Mouse (Mus musculus): ENCODE data around the gene Trub1. TPM values are rescaled to one million over a fixed set of nuclear protein-coding genes. Genes with fewer than 3 reads are reported as not detected.

Trub1 gene
- polyA plus RNA-seq, 1 experiment from 2014 or later = 4.3 TPM

DNA sequence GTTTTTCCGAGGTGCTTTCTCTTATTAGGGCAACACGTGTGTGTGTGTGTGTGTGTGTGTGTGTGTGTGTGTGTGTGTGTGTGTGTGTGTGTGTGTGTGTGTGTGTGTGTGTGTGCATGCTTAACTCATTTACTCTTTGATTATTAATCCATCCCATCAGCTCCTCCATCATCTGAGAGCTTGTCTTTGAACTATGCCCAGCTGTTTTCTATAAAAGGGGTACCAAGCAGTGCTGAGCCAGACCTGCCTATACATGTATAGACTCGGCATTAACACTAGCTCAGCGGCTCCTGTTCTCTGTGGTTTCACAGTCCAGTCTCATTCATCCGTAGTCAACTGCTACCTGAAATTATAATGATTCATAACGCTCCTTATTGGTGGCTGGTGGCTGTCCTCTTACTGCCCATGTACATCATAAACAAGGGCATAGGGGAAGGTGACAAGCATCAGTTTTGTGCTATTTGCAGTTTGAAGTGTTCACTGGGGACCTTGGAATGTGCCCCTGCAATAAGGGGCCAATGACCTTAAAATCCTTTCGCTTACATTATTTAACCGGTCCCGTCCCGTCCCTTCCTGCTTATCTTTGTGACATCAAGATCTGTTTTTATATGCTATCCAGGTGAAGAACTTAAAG lies 45.5 kb downstream of the Trub1 start:
- Histone ChIP-seq H3K36me3 (ENCODE audit: inconsistent target) (no peaks in the 10 kb centered on the region), H3K27ac (no peak overlapping the region), H3K4me3 (ENCODE audit: inconsistent target) (no peak overlapping the region), H3K79me2 (ENCODE audit: inconsistent target) (no peaks in the 10 kb centered on the region)
- WGBS (ENCODE audit: missing documents) = 82% methylated on average over 9 of the region's 10 CpGs

DNA sequence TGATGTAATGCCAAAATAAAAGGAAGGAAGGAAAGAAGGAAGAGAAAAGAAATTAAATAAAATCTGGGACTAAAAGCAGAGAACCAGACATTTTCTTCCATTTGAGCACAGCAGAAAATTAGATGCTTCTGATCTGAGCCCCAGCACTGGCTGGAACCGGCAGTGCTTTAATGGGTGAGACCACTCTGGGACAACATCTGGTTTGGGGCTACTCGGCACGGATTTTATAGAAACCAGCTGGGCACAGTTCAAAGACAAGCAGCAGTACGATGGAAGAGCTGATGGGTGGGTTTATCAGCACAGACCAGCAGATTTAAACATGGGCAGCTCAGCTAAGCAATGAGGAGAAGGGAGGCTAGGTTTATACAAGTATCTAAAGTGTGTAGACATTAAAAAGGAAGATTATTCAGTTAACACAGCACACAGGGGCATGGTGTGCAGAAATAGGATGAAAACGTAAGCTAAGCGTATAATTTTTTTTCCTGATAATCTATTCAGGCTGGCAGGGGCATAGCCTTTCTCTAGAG lies 46.2 kb downstream of the Trub1 start:
- Histone ChIP-seq H3K27ac (no peak overlapping the region), H3K4me3 (ENCODE audit: inconsistent target) (no peak overlapping the region), H3K36me3 (ENCODE audit: inconsistent target) (no peaks in the 10 kb centered on the region), H3K79me2 (ENCODE audit: inconsistent target) (no peaks in the 10 kb centered on the region)
- WGBS (ENCODE audit: missing documents) = 91% methylated on average over 6 of the region's 6 CpGs

DNA sequence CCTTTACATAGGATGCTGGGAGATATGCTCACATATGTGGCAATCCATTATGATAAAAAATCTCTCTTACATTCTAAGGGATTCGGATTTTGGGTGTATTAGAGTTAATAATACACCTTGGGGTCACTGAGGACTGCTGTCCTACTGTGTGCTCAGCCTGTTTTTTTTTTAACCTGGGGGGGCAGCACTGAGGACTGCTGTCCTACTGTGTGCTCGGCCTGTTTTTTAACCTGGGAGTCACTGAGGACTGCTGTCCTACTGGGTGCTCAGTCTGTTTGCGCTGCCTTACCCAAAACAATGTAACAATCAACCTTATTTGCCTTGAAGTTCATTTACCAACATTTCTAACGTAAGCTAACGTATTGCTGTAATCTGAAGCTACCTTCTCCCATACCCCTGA lies 47.5 kb downstream of the Trub1 start:
- H3K27ac ChIP-seq = no peak overlapping the region
- H3K4me3 ChIP-seq (ENCODE audit: inconsistent target) = no peak overlapping the region
- 98% methylated on average over 5 of the region's 5 CpGs for WGBS (ENCODE audit: missing documents)
- no peaks in the 10 kb centered on the region for H3K79me2 ChIP-seq (ENCODE audit: inconsistent target)
- no peaks in the 10 kb centered on the region for H3K36me3 ChIP-seq (ENCODE audit: inconsistent target)

DNA sequence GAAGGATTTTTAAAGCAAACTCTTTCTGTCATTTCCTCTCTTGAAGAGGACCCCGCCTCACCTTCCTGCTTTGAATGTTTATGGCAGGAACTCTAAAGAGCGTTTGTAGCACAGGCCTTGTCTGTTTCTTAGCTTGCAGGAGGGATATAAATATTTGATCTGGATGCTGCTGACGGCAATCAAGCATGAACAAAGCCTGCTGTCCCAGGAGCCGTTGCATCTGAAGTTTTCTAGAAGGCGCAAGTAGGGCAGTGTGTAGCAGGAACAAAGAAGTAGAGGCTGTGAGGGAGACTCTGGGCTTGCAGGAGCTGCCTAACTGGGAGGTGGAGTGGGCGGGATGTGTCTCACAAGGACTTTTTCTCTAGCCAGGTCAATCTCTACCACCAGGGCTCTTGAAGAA lies 50.4 kb downstream of the Trub1 start:
- 91% methylated on average over 6 of the region's 6 CpGs for WGBS (ENCODE audit: missing documents)
- H3K4me3 ChIP-seq (ENCODE audit: inconsistent target) = no peak overlapping the region
- no peak overlapping the region for H3K27ac ChIP-seq
- H3K79me2 ChIP-seq (ENCODE audit: inconsistent target) = no peaks in the 10 kb centered on the region
- no peaks in the 10 kb centered on the region for H3K36me3 ChIP-seq (ENCODE audit: inconsistent target)

DNA sequence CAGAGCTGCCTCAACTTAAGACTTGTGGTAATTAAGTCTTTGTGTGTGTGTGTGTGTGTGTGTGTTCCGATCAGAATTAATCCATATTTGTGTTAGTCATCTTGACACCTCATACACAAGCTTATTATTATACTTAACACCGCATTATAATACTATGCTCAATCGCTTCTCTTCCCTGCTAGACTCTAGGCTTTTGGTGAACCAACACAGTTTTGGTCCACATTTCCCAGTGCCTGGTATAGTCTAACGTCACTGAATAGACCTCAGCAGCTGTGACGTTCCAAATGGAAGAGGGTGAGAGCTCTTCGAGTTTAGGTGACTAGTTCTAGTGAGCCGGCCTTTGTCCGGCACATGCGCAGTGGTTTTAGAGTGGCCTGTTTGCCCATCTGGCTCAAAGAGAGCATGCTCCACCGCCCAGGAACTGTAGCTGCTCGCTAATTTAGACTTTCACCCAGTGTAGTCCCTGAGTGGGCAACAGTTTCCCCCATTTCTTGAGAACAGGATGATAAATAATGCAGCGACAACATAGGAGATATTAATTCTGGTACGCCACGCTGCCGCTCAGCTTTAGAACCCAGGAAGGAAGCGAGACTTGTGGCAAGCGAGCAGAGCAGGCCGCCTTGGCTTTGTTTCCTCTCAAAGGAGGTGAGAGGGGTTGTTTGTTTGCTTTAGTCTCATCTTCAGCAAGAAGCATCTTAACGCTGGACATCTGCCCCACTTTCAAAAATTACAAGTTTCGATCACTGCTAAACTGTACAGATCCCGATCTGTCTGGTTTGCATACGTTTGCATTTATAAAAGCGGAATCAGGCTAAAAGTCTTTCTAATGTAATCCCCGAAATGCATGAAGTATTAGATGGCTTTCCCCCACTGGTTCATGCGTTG lies 52.6 kb downstream of the Trub1 start:
- Histone ChIP-seq H3K27ac (no peak overlapping the region), H3K79me2 (ENCODE audit: inconsistent target) (no peaks in the 10 kb centered on the region), H3K4me3 (ENCODE audit: inconsistent target) (no peak overlapping the region), H3K36me3 (ENCODE audit: inconsistent target) (no peaks in the 10 kb centered on the region)
- 87% methylated on average over 24 of the region's 25 CpGs for WGBS (ENCODE audit: missing documents)

DNA sequence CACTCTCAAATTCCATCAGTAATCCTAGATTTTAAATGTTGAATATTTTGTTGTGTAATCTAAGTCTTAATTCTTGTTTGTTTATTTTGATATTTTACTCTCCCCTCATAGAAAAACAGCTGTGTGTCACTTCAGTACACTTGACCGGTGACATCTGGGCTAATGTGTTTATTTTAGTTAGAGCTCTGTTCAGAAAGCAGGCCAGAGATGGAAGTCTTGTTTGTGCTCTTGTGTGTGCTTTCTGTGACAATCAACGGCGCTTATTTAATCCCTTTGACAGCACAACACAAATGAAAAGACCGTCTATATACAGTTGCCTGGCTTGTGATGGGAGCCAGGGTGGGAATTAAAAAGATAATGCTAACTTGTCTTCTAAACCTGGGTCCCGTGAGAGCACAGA lies 53.9 kb downstream of the Trub1 start:
- no peak overlapping the region for H3K27ac ChIP-seq
- no peak overlapping the region for H3K4me3 ChIP-seq (ENCODE audit: inconsistent target)
- H3K79me2 ChIP-seq (ENCODE audit: inconsistent target) = no peaks in the 10 kb centered on the region
- 96% methylated on average over 5 of the region's 5 CpGs for WGBS (ENCODE audit: missing documents)
- H3K36me3 ChIP-seq (ENCODE audit: inconsistent target) = no peaks in the 10 kb centered on the region

DNA sequence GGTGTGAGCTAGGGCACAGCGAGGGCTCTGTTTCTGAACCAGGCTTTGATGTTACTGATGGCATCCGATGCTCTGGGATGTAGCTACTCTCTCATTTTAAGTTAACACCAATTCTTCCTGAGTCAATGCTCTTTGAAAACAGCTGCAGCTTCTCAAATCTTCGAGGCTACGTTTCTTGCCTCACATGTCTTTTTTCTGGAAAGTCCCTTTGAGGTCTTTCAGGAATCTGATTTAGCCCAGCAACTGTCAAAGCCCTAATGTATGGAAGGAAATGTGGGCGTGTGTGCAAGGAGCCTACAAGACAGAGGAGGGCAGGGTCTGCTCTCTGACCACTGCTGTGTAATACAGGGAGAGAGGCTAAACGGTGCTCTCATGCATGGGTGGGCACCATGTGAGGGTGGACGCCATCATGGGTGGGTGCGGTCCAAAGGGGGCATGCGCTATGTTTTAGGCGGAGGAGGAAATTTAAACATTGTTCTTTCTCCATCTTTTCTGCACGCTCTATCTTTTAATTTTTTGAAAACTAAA lies 55.6 kb downstream of the Trub1 start:
- Histone ChIP-seq H3K79me2 (ENCODE audit: inconsistent target) (no peaks in the 10 kb centered on the region), H3K36me3 (ENCODE audit: inconsistent target) (no peaks in the 10 kb centered on the region), H3K4me3 (ENCODE audit: inconsistent target) (no peak overlapping the region), H3K27ac (no peak overlapping the region)
- 84% methylated on average over 11 of the region's 11 CpGs for whole genome bisulfite sequencing (ENCODE audit: missing documents)

DNA sequence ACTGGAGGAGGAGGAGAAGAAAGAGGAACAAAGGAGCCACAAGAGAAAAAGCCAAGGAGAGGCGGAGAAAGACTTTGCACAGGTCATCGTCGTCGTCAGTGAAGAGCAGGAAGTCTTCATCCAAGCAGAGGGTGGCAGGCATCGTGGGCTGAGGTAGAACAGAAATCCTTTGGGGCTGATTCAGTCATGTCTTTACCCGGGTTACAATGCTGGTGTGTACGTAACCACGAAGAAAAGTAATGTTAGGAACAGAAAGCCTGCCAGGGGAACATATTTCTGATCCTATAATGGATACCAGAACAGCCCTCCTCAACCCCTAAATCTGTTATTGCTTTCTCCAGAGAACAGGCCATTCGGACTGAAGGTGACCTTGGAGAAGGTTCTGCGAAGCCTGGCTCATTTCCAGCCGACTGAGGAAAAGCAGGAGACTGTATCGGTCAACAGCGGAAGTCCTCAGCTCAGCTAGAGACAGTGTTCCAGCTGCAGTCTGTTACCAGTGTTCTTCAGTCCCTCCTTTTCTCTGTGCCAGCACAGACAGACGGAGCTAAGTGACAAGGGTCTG lies 57.1 kb downstream of the Trub1 start:
- WGBS (ENCODE audit: missing documents) = 38% methylated on average over 14 of the region's 14 CpGs
- Histone ChIP-seq H3K79me2 (ENCODE audit: inconsistent target) (no peaks in the 10 kb centered on the region), H3K27ac (no peak overlapping the region), H3K36me3 (ENCODE audit: inconsistent target) (no peaks in the 10 kb centered on the region), H3K4me3 (ENCODE audit: inconsistent target) (no peak overlapping the region)

DNA sequence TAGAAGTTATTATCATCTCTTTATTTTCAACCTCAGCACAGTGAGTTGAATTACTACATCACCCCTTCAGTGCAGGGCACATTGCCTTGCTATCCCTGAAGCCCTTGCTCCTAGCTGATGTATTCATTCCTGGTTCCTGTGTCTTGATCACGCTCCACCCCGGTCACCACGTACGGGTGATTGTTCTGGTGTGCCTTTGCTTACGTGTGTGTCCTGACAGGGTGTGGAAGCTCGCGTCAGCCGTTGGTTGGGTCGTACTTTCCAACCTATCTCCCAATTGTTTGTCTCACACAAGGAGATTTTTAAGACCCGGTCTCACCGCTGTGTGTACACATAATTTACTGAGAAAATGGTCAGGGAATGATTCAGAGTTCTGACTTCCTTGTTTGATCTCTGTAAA lies 58.1 kb downstream of the Trub1 start:
- Histone ChIP-seq H3K36me3 (ENCODE audit: inconsistent target) (no peaks in the 10 kb centered on the region), H3K4me3 (ENCODE audit: inconsistent target) (no peak overlapping the region), H3K27ac (no peak overlapping the region), H3K79me2 (ENCODE audit: inconsistent target) (no peaks in the 10 kb centered on the region)
- 93% methylated on average over 11 of the region's 11 CpGs for WGBS (ENCODE audit: missing documents)

DNA sequence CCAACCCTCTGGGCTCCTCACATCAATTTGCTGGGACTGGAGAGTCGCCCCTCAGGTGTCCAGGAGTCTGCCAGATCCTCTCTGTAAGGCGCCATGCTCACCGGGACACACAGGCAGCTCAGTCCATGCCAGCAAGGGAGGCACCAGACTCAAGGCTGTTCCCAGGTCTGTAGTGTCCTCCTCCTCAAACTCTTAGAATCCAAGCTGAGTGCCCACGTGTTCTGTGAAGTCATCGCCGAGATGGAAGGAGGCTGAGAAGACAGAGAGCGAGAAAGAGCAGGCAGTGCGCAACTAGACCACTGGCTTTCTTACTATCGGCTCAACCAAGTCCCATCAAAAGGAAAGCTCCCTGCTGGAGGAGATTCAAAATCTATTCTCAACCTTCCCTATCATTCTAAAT lies 60.4 kb downstream of the Trub1 start:
- H3K79me2 ChIP-seq (ENCODE audit: inconsistent target) = no peaks in the 10 kb centered on the region
- no peaks in the 10 kb centered on the region for H3K36me3 ChIP-seq (ENCODE audit: inconsistent target)
- H3K27ac ChIP-seq = no peak overlapping the region
- no peak overlapping the region for H3K4me3 ChIP-seq (ENCODE audit: inconsistent target)
- WGBS (ENCODE audit: missing documents) = 86% methylated on average over 9 of the region's 9 CpGs

DNA sequence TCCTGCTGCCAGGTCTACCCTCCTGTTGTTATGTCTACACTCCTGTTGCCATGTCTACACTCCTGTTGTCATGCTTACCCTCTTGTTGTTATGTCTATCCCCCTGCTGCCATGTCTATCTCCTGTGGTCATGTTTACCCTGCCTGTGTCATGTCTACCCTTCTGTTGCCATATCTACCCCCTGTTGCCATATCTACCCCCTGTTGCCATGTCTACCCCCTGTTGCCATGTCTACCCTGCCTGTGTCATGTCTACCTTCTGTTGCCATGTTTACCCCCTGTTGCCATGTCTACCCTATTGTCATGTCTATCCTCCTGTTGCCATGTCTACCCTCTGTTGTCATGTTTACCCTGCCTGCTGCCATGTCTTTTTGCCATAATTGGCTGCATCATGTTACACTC lies 69.0 kb downstream of the Trub1 start:
- H3K27ac ChIP-seq = no peak overlapping the region

DNA sequence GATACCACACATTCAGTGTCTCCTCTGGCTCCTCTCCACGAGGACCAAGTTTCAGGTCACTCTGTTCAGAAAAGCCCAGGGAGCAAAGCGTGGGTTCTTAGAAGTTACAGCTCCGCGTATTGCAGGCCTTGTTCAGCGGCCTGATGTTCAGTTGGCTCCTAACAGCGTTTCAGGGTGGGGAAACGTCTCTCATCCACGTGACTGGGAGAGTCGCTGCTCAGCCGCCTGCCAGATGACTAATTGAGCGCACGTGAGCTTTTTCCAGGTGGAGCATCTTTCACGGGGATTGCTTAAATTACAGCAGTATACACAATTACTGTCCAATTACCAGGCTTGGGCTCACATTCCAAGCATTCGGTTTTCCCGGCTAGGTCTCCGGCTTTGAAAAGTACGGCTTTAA lies 70.7 kb downstream of the Trub1 start:
- H3K36me3 ChIP-seq (ENCODE audit: inconsistent target) = no peaks in the 10 kb centered on the region
- H3K4me3 ChIP-seq (ENCODE audit: inconsistent target) = no peak overlapping the region
- no peaks in the 10 kb centered on the region for H3K79me2 ChIP-seq (ENCODE audit: inconsistent target)
- no peak overlapping the region for H3K27ac ChIP-seq
- 97% methylated on average over 17 of the region's 17 CpGs for WGBS (ENCODE audit: missing documents)

More for the DNA sequence above, 69.0 kb downstream of the Trub1 start:
- H3K4me3 ChIP-seq (ENCODE audit: inconsistent target) = no peak overlapping the region
- no peaks in the 10 kb centered on the region for H3K79me2 ChIP-seq (ENCODE audit: inconsistent target)
- H3K36me3 ChIP-seq (ENCODE audit: inconsistent target) = no peaks in the 10 kb centered on the region

DNA sequence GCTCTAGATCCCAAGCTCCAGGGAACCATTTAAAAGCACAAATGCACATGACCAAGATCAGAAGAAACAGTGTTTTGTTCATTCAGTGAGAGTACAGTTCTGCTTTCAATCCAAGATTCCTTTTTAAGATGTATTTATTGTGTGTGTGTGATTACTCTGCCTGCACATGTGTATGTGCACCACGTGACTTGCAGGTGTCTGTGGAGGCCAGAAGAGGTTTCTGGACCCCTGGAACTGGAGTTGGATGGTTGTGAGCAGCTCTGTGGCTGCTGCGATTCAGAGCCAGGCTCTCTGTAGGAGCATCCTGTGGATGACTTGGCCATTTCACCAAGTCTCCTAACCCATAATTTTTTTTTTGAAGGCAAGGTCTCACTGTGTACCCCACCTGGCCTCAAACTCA lies 73.0 kb downstream of the Trub1 start:
- Histone ChIP-seq H3K36me3 (ENCODE audit: inconsistent target) (no peaks in the 10 kb centered on the region), H3K27ac (no peak overlapping the region), H3K79me2 (ENCODE audit: inconsistent target) (no peaks in the 10 kb centered on the region), H3K4me3 (ENCODE audit: inconsistent target) (no peak overlapping the region)
- WGBS (ENCODE audit: missing documents) = 87% methylated on average over 2 of the region's 2 CpGs

DNA sequence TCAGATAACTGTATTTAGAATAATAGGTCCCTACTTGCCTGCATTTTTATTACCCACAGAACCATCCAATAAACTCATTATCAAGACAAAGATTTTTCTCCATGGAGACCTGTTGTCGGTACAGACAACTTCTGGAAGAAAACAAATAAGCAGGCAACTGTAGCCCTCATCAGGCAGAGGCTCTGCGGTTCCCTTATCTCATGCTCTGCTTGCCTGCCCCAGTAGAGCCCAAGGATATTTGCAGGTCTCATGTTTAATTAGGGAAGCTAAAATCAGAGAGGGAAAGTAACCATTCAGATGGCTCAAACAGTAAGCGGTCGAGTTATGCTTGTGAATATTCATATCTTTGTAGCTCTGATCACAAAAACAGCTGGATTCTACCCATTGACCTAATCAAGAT lies 77.5 kb downstream of the Trub1 start:
- no peaks in the 10 kb centered on the region for H3K36me3 ChIP-seq (ENCODE audit: inconsistent target)
- 91% methylated on average over 4 of the region's 4 CpGs for WGBS (ENCODE audit: missing documents)
- H3K27ac ChIP-seq = no peak overlapping the region
- H3K4me3 ChIP-seq (ENCODE audit: inconsistent target) = no peak overlapping the region
- H3K79me2 ChIP-seq (ENCODE audit: inconsistent target) = no peaks in the 10 kb centered on the region

DNA sequence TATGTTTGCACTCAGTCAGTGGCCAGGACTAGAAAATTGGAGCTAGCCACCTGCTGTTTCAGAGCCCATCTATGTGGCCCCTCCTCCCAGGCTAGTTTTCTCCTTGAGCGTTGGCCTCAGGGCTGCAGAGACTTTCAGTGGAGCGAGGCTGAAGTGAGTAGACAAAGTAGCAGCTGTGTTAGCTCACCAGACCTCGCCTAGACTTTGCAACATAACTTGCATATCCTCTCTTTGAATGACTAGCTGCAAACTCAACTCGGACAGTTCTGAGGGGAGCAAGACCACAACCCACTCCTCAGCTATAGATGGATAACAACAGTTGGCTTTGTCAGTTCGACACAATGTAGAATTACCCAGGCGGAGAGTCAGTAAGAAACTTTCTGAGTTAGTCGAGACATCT lies 81.5 kb downstream of the Trub1 start:
- H3K79me2 ChIP-seq (ENCODE audit: inconsistent target) = no peaks in the 10 kb centered on the region
- H3K27ac ChIP-seq = no peak overlapping the region
- no peaks in the 10 kb centered on the region for H3K36me3 ChIP-seq (ENCODE audit: inconsistent target)
- 90% methylated on average over 7 of the region's 7 CpGs for WGBS (ENCODE audit: missing documents)
- no peak overlapping the region for H3K4me3 ChIP-seq (ENCODE audit: inconsistent target)

All from macrophage (primary cell).